In genomic region chr13:69853425-69854043, GRCm38 (mm10) we compare ENCODE assay signal across 18 mouse cellular contexts. TPM values are rescaled to one million over a fixed set of nuclear protein-coding genes. Genes with fewer than 3 reads are reported as not detected.
DNase-seq lines count a peak whose midpoint lies in the region; ATAC-seq and TF ChIP-seq lines count a peak whose summit lies in the region.
"Had no signal": no experiment of that assay in that cellular context is flagged by ENCODE, and none has a peak within 500 bp of the region (broad histone marks: within the 10 kb centered on the region; RNA-seq: fewer than 3 reads in every experiment).

No protein-coding gene starts in this region.

- H3K9ac ChIP-seq in midbrain, embryonic 11.5 days (ENCODE audit: low read length) = no peak overlapping the region
- no peak overlapping the region for H3K9ac ChIP-seq in hindbrain, embryonic 13.5 days
- H3K9ac ChIP-seq in hindbrain, embryonic 16.5 days (ENCODE audit: low read depth, low read length) = no peak overlapping the region
- no peak overlapping the region for H3K9ac ChIP-seq in neural tube, embryonic 14.5 days (replicated peaks; ENCODE audit: low read depth, low read length)
- H3K9ac ChIP-seq: embryonic facial prominence, embryonic 15.5 days; forebrain, embryonic 15.5 days; intestine, embryonic 15.5 days had no signal

- H3K4me1 ChIP-seq in midbrain, embryonic 11.5 days (ENCODE audit: control insufficient read depth, insufficient read depth, low read length) = no peaks in the 10 kb centered on the region
- no peaks in the 10 kb centered on the region for H3K4me1 ChIP-seq in midbrain, embryonic 10.5 days
- H3K4me1 ChIP-seq in hindbrain, embryonic 13.5 days (replicated peaks) = 0 out of 2 replicates have a peak, but pooled peaks cover 5% of the 10 kb centered on the region
- no peaks in the 10 kb centered on the region for H3K4me1 ChIP-seq in hindbrain, embryonic 16.5 days (ENCODE audit: control insufficient read depth, insufficient read depth, low read depth, low read length)
- H3K4me1 ChIP-seq in neural tube, embryonic 14.5 days (ENCODE audit: control insufficient read depth, insufficient read depth, low read length) = no peaks in the 10 kb centered on the region
- no peaks in the 10 kb centered on the region for H3K4me1 ChIP-seq in cerebellum, adult 2 months (ENCODE audit: control insufficient read depth, insufficient read depth, low read length)
- H3K4me1 ChIP-seq: embryonic facial prominence, embryonic 15.5 days; forebrain, embryonic 15.5 days; intestine, embryonic 15.5 days had no signal

- no peaks in the 10 kb centered on the region for H3K36me3 ChIP-seq in midbrain, embryonic 11.5 days (ENCODE audit: control insufficient read depth, insufficient read depth, low read length)
- no peaks in the 10 kb centered on the region for H3K36me3 ChIP-seq in midbrain, embryonic 10.5 days
- no peaks in the 10 kb centered on the region for H3K36me3 ChIP-seq in hindbrain, embryonic 13.5 days
- H3K36me3 ChIP-seq in hindbrain, embryonic 16.5 days (ENCODE audit: control insufficient read depth, insufficient read depth, low read length) = no peaks in the 10 kb centered on the region
- H3K36me3 ChIP-seq in neural tube, embryonic 14.5 days (ENCODE audit: control insufficient read depth, insufficient read depth, low read length) = no peaks in the 10 kb centered on the region
- H3K36me3 ChIP-seq: embryonic facial prominence, embryonic 15.5 days; forebrain, embryonic 15.5 days; intestine, embryonic 15.5 days had no signal

- H3K4me2 ChIP-seq in midbrain, embryonic 11.5 days = no peak overlapping the region
- no peak overlapping the region for H3K4me2 ChIP-seq in hindbrain, embryonic 13.5 days
- no peak overlapping the region for H3K4me2 ChIP-seq in hindbrain, embryonic 16.5 days (ENCODE audit: low read length)
- no peak overlapping the region for H3K4me2 ChIP-seq in neural tube, embryonic 14.5 days (ENCODE audit: low read depth, low read length)
- H3K4me2 ChIP-seq: embryonic facial prominence, embryonic 15.5 days; forebrain, embryonic 15.5 days; heart, embryonic 11.5 days; intestine, embryonic 15.5 days had no signal

- H3K27me3 ChIP-seq in midbrain, embryonic 11.5 days (ENCODE audit: control insufficient read depth, insufficient read depth, low read length) = no peaks in the 10 kb centered on the region
- no peaks in the 10 kb centered on the region for H3K27me3 ChIP-seq in midbrain, embryonic 10.5 days (ENCODE audit: low read depth, poor library complexity, severe bottlenecking)
- no peaks in the 10 kb centered on the region for H3K27me3 ChIP-seq in hindbrain, embryonic 13.5 days
- no peaks in the 10 kb centered on the region for H3K27me3 ChIP-seq in hindbrain, embryonic 16.5 days (replicated peaks; ENCODE audit: control insufficient read depth, insufficient read depth, low read length)
- H3K27me3 ChIP-seq in neural tube, embryonic 14.5 days (ENCODE audit: control insufficient read depth, insufficient read depth, low read length) = no peaks in the 10 kb centered on the region
- no peaks in the 10 kb centered on the region for H3K27me3 ChIP-seq in cerebellum, adult 2 months (ENCODE audit: control insufficient read depth, insufficient read depth, low read length)
- H3K27me3 ChIP-seq: embryonic facial prominence, embryonic 15.5 days; forebrain, embryonic 15.5 days; intestine, embryonic 15.5 days had no signal

- 31% methylated on average over 5 of the region's 5 CpGs for WGBS in midbrain, embryonic 11.5 days
- 40% methylated on average over 5 of the region's 5 CpGs for WGBS in midbrain, embryonic 10.5 days
- WGBS in hindbrain, embryonic 13.5 days = 34% methylated on average over 5 of the region's 5 CpGs
- WGBS in hindbrain, embryonic 16.5 days = 30% methylated on average over 5 of the region's 5 CpGs
- whole genome bisulfite sequencing in neural tube, embryonic 14.5 days = 50% methylated on average over 5 of the region's 5 CpGs
- WGBS in cerebellum, adult 2 months = 19% methylated on average over 5 of the region's 5 CpGs

- no peak for TF ChIP-seq POLR2A in cerebellum, adult 2 months (IDR thresholded peaks at IDR 0.05; ENCODE audit: borderline replicate concordance, insufficient read depth, low read length)

- H3K4me3 ChIP-seq in midbrain, embryonic 11.5 days (ENCODE audit: low read depth, low read length) = no peak overlapping the region
- no peak overlapping the region for H3K4me3 ChIP-seq in midbrain, embryonic 10.5 days
- no peak overlapping the region for H3K4me3 ChIP-seq in hindbrain, embryonic 13.5 days
- H3K4me3 ChIP-seq in hindbrain, embryonic 16.5 days (ENCODE audit: low read length) = no peak overlapping the region
- no peak overlapping the region for H3K4me3 ChIP-seq in neural tube, embryonic 14.5 days (ENCODE audit: low read depth, low read length)
- H3K4me3 ChIP-seq in cerebellum, adult 2 months (replicated peaks; ENCODE audit: insufficient read depth, low read depth, low read length) = no peak overlapping the region
- H3K4me3 ChIP-seq: embryonic facial prominence, embryonic 15.5 days; forebrain, embryonic 15.5 days; heart, adult 2 months; intestine, embryonic 15.5 days had no signal

- ATAC-seq in midbrain, embryonic 11.5 days (ENCODE audit: low FRiP score) = 0 out of 2 replicates have a peak, but pooled peaks have one; percentile 19
- ATAC-seq in hindbrain, embryonic 13.5 days (ENCODE audit: low FRiP score) = no peak; the same call in 1 of the 2 replicates
- peak; percentile 50; the same call in 1 of the 2 replicates for ATAC-seq in hindbrain, embryonic 16.5 days
- peak; percentile 31; the same call in 1 of the 2 replicates for ATAC-seq in neural tube, embryonic 14.5 days (ENCODE audit: low read depth)
- ATAC-seq: forebrain, embryonic 15.5 days; intestine, embryonic 15.5 days had no signal

- H3K9me3 ChIP-seq in midbrain, embryonic 11.5 days (ENCODE audit: control insufficient read depth, low read length) = no peaks in the 10 kb centered on the region
- no peaks in the 10 kb centered on the region for H3K9me3 ChIP-seq in midbrain, embryonic 10.5 days (replicated peaks)
- H3K9me3 ChIP-seq in hindbrain, embryonic 13.5 days = no peaks in the 10 kb centered on the region
- H3K9me3 ChIP-seq in hindbrain, embryonic 16.5 days (ENCODE audit: control insufficient read depth, low read length) = no peaks in the 10 kb centered on the region; the same call in 1 of the 2 replicates
- H3K9me3 ChIP-seq in neural tube, embryonic 14.5 days (ENCODE audit: control insufficient read depth, low read length) = no peaks in the 10 kb centered on the region
- H3K9me3 ChIP-seq: embryonic facial prominence, embryonic 15.5 days; forebrain, embryonic 15.5 days; intestine, embryonic 15.5 days had no signal

- no peak for DNase-seq in midbrain, embryonic 11.5 days (ENCODE audit: low spot score, missing footprints)
- DNase-seq in midbrain, embryonic 10.5 days (ENCODE audit: low spot score) = no peak
- DNase-seq in spleen, postnatal 4 days (ENCODE audit: low spot score in 2 of 2) = no peak
- DNase-seq in kidney, adult 9 months = no peak
- DNase-seq in cerebellum, adult 2 months = no peak
- DNase-seq: adrenal gland, postnatal 10 days; cerebellum, adult 11-12 months; cerebellum, adult 9-11 months; cerebellum, postnatal 36 days; gastrocnemius, postnatal 36 days; heart, adult 2 months had no signal

- TF ChIP-seq CTCF in cerebellum, adult 2 months (IDR thresholded peaks at IDR 0.05; ENCODE audit: borderline replicate concordance, insufficient read depth, low read depth, low read length) = no peak

- H3K27ac ChIP-seq in midbrain, embryonic 11.5 days (ENCODE audit: low read depth, low read length) = no peak overlapping the region
- no peak overlapping the region for H3K27ac ChIP-seq in midbrain, embryonic 10.5 days (replicated peaks)
- peak overlapping the region; percentile 44; the same call in 1 of the 2 replicates for H3K27ac ChIP-seq in hindbrain, embryonic 13.5 days
- no peak overlapping the region for H3K27ac ChIP-seq in hindbrain, embryonic 16.5 days (ENCODE audit: low read depth, low read length)
- no peak overlapping the region for H3K27ac ChIP-seq in neural tube, embryonic 14.5 days (ENCODE audit: low read depth, low read length)
- no peak overlapping the region for H3K27ac ChIP-seq in cerebellum, adult 2 months (ENCODE audit: insufficient read depth, low read length)
- H3K27ac ChIP-seq: embryonic facial prominence, embryonic 15.5 days; forebrain, embryonic 15.5 days; heart, adult 2 months; intestine, embryonic 15.5 days had no signal

RNA-seq across cellular contexts. Expression of gene Med10, which starts 51.3 kb away (rescaled TPM):
- polyA plus RNA-seq in midbrain, embryonic 11.5 days (2014; fragmentation: Nextera tagmentation; extraction: Ambion mirVana) = 217 and 228 TPM in 2 replicates
- 190 and 205 TPM in 2 replicates for polyA plus RNA-seq in midbrain, embryonic 10.5 days (2016; fragmentation: Nextera tagmentation; extraction: Ambion mirVana)
- polyA plus RNA-seq in hindbrain, embryonic 13.5 days (2015; fragmentation: Nextera tagmentation; extraction: Ambion mirVana) = 175 and 179 TPM in 2 replicates
- polyA plus RNA-seq in hindbrain, embryonic 16.5 days (2015; fragmentation: Nextera tagmentation; extraction: Ambion mirVana) = 135 and 141 TPM in 2 replicates
- 149 and 169 TPM in 2 replicates for polyA plus RNA-seq in neural tube, embryonic 14.5 days (2014; fragmentation: Nextera tagmentation; extraction: Ambion mirVana)
- polyA plus RNA-seq in cerebellum, adult 2 months (2012; rRNA removed) = 36.9 and 40.5 TPM in 2 replicates
